Mouse (Mus musculus) cerebellum, postnatal 14 days (tissue): Measurements from ENCODE around the gene Olfr338.
"Not testable (repeated sequence)": the region's sequence is repeated elsewhere in the genome, so short reads cannot be mapped to it uniquely, and the experiment has no call there.

Experiments
- DNase-seq, 2 experiments: peaks; one replicate each; pipeline ENCODE4 v3.0.0; 2021; ENCODE audit warnings: mixed read lengths in 2 of 2

Gene Olfr338

DNA sequence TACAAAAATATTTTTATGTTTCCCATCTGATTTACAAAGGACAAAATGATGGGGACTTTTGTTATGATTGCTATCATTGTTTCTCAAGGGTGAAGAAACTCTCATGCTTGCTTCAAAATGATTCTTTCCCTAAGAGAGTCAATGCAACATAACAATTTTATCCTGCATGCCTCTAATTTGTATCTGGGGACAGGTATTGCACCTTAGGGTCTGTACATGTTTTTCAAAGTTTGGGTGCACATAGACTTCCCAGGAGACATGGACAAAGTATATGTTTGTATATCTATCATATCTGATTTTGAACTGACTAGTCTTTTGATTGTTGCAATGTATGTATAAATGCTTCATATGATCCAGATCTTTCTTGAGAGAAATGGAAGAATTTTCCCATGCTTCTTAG is at the start of gene Olfr338:
Gene Olfr338, plus strand, starts transcription at position 301 of the 400 bp plus-strand sequence.
- no peak for DNase-seq

GRCm38 (mm10) chr2:36415174-36415573 is 41.9 kb downstream of the Olfr338 start:
- not testable (repeated sequence) for DNase-seq

GRCm38 (mm10) chr2:36415591-36415990 is 42.3 kb downstream of the Olfr338 start:
- not testable (repeated sequence) for DNase-seq

DNA sequence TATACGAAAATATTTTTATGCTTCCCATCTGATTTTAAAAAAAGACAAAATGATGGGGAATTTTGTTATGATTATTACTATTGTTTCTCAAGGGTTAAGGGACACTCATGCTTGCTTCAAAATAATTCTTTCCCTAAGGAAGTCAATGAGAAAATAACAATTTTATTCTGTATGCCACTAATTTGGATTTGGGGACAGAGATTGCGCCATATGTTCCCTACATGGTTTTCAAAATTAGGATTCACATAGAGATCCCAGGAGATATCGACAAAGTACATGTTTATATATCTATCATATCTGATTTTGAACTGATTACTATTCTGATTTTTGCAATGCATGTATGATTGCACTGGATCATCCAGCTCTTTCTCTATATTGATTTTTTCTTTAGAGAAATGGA is 45.3 kb downstream of the Olfr338 start, which contains the start of gene Olfr339:
Gene Olfr339, plus strand, starts transcription at position 301 of the 400 bp plus-strand sequence.
- DNase-seq, result no peak
